Mouse (Mus musculus): Measurements from ENCODE around the gene Fbxl5.

The Fbxl5 gene

GRCm38 (mm10) chr5:43821538-43821937, at the start of gene Fbxl5:
TSS of gene Fbxl5 (minus strand) at chr5:43821638.
- no peak for DNase-seq (ENCODE audit: low spot score)

- DNase-seq (ENCODE audit: low spot score), result peak; percentile 5
Observed at GRCm38 (mm10) chr5:43868711-43869600, 47.5 kb upstream of the Fbxl5 start.

- DNase-seq (ENCODE audit: low spot score), result no peak
Observed at GRCm38 (mm10) chr5:43868253-43868652, 46.8 kb upstream of the Fbxl5 start, which contains the start of gene Cd38. TSS of gene Cd38 (plus strand) at chr5:43868553.

- no peak for DNase-seq (ENCODE audit: low spot score)
Observed at GRCm38 (mm10) chr5:43865316-43865715, 43.9 kb upstream of the Fbxl5 start.

- no peak for DNase-seq (ENCODE audit: low spot score)
Observed at GRCm38 (mm10) chr5:43863642-43864041, 42.2 kb upstream of the Fbxl5 start.

GRCm38 (mm10) chr5:43860670-43861431, 39.4 kb upstream of the Fbxl5 start:
- DNase-seq (ENCODE audit: low spot score), result no peak

- DNase-seq (ENCODE audit: low spot score), result no peak
Observed at GRCm38 (mm10) chr5:43860096-43860495, 38.7 kb upstream of the Fbxl5 start.

- DNase-seq (ENCODE audit: low spot score), result no peak
Observed at GRCm38 (mm10) chr5:43859663-43860062, 38.2 kb upstream of the Fbxl5 start.

GRCm38 (mm10) chr5:43855769-43856168, 34.3 kb upstream of the Fbxl5 start:
- DNase-seq (ENCODE audit: low spot score), result no peak

- no peak for DNase-seq (ENCODE audit: low spot score)
Observed at GRCm38 (mm10) chr5:43853868-43854488, 32.5 kb upstream of the Fbxl5 start.

GRCm38 (mm10) chr5:43853096-43853867, 31.8 kb upstream of the Fbxl5 start:
- DNase-seq (ENCODE audit: low spot score), result no peak

- DNase-seq (ENCODE audit: low spot score), result no peak
Observed at GRCm38 (mm10) chr5:43848275-43848674, 26.8 kb upstream of the Fbxl5 start.

- no peak for DNase-seq (ENCODE audit: low spot score)
Observed at GRCm38 (mm10) chr5:43847555-43847954, 26.1 kb upstream of the Fbxl5 start.

- DNase-seq (ENCODE audit: low spot score), result no peak
Observed at GRCm38 (mm10) chr5:43846227-43846626, 24.8 kb upstream of the Fbxl5 start.

GRCm38 (mm10) chr5:43845646-43846045, 24.2 kb upstream of the Fbxl5 start:
- DNase-seq (ENCODE audit: low spot score), result no peak

GRCm38 (mm10) chr5:43845083-43845482, 23.6 kb upstream of the Fbxl5 start:
- DNase-seq (ENCODE audit: low spot score), result no peak

GRCm38 (mm10) chr5:43842576-43843155, 21.2 kb upstream of the Fbxl5 start:
- DNase-seq (ENCODE audit: low spot score), result no peak

GRCm38 (mm10) chr5:43842011-43842285, 20.5 kb upstream of the Fbxl5 start:
- DNase-seq (ENCODE audit: low spot score), result no peak

GRCm38 (mm10) chr5:43841144-43842010, 19.9 kb upstream of the Fbxl5 start:
- peak; percentile 31 for DNase-seq (ENCODE audit: low spot score)

GRCm38 (mm10) chr5:43837372-43837771, 15.9 kb upstream of the Fbxl5 start:
- peak; percentile 41 for DNase-seq (ENCODE audit: low spot score)

GRCm38 (mm10) chr5:43836590-43836989, 15.2 kb upstream of the Fbxl5 start:
- no peak for DNase-seq (ENCODE audit: low spot score)

Measured in urinary bladder, postnatal 14 days (tissue).